Mouse (Mus musculus) fat pad, adult 2 months (tissue): Measurements from ENCODE around the gene Efna2.
"Not testable (repeated sequence)": the region's sequence is repeated elsewhere in the genome, so short reads cannot be mapped to it uniquely, and the experiment has no call there.

ENCODE experiments used
- DNase-seq: peaks from one replicate; pipeline ENCODE4 v3.0.0-alpha.2; 2011; ENCODE audit warnings: low read depth, low spot score; ENCODE audit errors: extremely low read depth

The Efna2 gene

GRCm38 (mm10) chr10:80154384-80154783 lies 24.9 kb upstream of the Efna2 start:
- no peak for DNase-seq

- no peak for DNase-seq
Observed at GRCm38 (mm10) chr10:80155277-80155676, 24.0 kb upstream of the Efna2 start.

GRCm38 (mm10) chr10:80156002-80156751 lies 23.1 kb upstream of the Efna2 start:
- DNase-seq: no peak

GRCm38 (mm10) chr10:80156752-80157053 lies 22.6 kb upstream of the Efna2 start:
- no peak for DNase-seq

GRCm38 (mm10) chr10:80157141-80157929 lies 21.9 kb upstream of the Efna2 start:
- DNase-seq: no peak

GRCm38 (mm10) chr10:80158307-80158986 lies 20.8 kb upstream of the Efna2 start:
- DNase-seq: no peak

- no peak for DNase-seq
Observed at GRCm38 (mm10) chr10:80159021-80159560, 20.2 kb upstream of the Efna2 start.

GRCm38 (mm10) chr10:80159561-80160454 lies 19.5 kb upstream of the Efna2 start:
- DNase-seq: peak; percentile 85

GRCm38 (mm10) chr10:80160455-80161371 lies 18.6 kb upstream of the Efna2 start:
- peak; percentile 92 for DNase-seq

GRCm38 (mm10) chr10:80161522-80162242 lies 17.6 kb upstream of the Efna2 start:
- no peak for DNase-seq

- DNase-seq: no peak
Observed at GRCm38 (mm10) chr10:80162243-80162608, 17.1 kb upstream of the Efna2 start.

GRCm38 (mm10) chr10:80162716-80163299 lies 16.5 kb upstream of the Efna2 start:
- DNase-seq: no peak

- no peak for DNase-seq
Observed at GRCm38 (mm10) chr10:80163721-80164120, 15.6 kb upstream of the Efna2 start.

GRCm38 (mm10) chr10:80164161-80164997 lies 14.9 kb upstream of the Efna2 start:
- no peak for DNase-seq

GRCm38 (mm10) chr10:80164998-80165344 lies 14.3 kb upstream of the Efna2 start:
- no peak for DNase-seq

GRCm38 (mm10) chr10:80165392-80166128 lies 13.7 kb upstream of the Efna2 start, which contains the start of gene Cirbp:
TSS of gene Cirbp (plus strand) at chr10:80165985.
- DNase-seq: no peak

GRCm38 (mm10) chr10:80166136-80166535 lies 13.1 kb upstream of the Efna2 start:
- not testable (repeated sequence) for DNase-seq
